Mouse (Mus musculus): ENCODE data around the gene Srek1.

- TF ChIP-seq EP300 (IDR thresholded peaks at IDR 0.05; ENCODE audit: low read depth) (no peak), CTCF (IDR thresholded peaks at IDR 0.05; ENCODE audit: low read depth) (no peak)
These were observed 72.1 kb downstream of the Srek1 start for GRCm38 (mm10) chr13:103702266-103702665.

Measured in liver, postnatal 0 days (tissue).